Mouse (Mus musculus) embryo, embryonic 11.5 days (tissue): Measurements from ENCODE around the gene Scn8a.
A peak's percentile ranks its signal among the peaks of the same experiment; 100 is the strongest.

ENCODE experiments used
- DNase-seq: peaks from one replicate; pipeline ENCODE4 v3.0.0-alpha.2; 2012; ENCODE audit warnings: low read depth, low spot score

Gene Scn8a

GRCm38 (mm10) chr15:101039651-101040050, 170.0 kb downstream of the Scn8a start:
- DNase-seq = no peak

- DNase-seq = no peak
Measured at GRCm38 (mm10) chr15:101041966-101042365, 172.3 kb downstream of the Scn8a start.

GRCm38 (mm10) chr15:101042613-101043012, 173.0 kb downstream of the Scn8a start:
- DNase-seq = no peak

GRCm38 (mm10) chr15:101044531-101044930, 174.9 kb downstream of the Scn8a start:
- no peak for DNase-seq

GRCm38 (mm10) chr15:101046039-101046526, 176.4 kb downstream of the Scn8a start:
- DNase-seq = no peak

- no peak for DNase-seq
Measured at GRCm38 (mm10) chr15:101046527-101047193, 177.0 kb downstream of the Scn8a start.

GRCm38 (mm10) chr15:101047194-101047555, 177.5 kb downstream of the Scn8a start, which contains the start of gene Gm47841:
TSS of gene Gm47841 (minus strand) at chr15:101047397.
- no peak for DNase-seq

GRCm38 (mm10) chr15:101048338-101048896, 178.8 kb downstream of the Scn8a start:
- no peak for DNase-seq

GRCm38 (mm10) chr15:101051869-101052268, 182.2 kb downstream of the Scn8a start:
- DNase-seq = no peak

- DNase-seq = no peak
Measured at GRCm38 (mm10) chr15:101052560-101053501, 183.2 kb downstream of the Scn8a start.

DNA sequence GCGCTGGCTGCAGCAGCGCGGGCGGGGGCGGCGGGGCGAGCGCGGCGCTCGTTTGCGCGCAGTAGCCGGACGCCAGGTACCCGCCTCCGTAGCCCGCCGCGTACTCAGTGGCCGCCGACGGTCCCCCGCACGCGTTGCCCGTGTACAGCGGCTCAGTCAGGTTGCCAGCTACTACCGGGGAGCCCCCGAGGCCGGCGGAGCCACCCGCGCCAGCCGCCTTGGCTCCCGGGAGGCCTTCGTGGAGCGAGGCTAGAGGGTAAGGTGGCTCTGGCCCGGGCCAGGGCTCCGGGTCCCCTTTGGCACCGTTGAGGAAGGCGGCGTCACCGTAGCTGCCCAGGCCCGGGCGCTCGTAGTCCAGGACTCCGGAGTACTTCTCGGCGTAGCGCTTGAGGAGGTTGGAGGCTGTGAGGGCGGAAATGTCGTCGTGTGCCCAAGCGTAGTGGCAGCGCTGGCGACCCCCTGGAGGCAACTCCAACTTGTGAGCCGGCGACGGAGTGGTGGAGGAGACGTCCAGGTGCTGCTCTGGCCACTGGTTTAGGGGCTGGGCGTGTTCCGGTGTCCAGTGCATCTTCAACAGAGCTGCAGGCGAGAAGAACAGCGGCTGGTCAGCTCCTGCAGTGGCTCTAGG, 184.3 kb downstream of the Scn8a start:
- DNase-seq = no peak

DNA sequence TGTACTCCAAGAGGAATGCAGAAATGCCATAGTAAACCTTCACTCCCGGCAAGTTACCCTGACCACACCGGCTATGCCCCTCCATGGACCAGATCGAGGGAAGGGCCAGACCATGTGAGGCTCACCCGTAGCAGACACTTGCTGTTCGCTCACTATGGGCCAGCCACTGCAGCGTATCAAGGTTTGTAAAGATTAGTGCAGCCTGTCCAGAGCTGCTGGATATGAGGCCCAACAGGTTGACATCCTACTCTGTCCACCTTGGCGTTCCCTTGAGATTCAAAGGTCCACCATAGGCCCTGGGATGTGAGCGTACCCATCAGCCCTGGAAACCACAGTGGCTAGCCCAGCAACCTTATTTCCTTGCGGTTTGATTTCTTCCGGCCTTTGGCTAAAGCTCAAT, 184.9 kb downstream of the Scn8a start:
- no peak for DNase-seq

DNA sequence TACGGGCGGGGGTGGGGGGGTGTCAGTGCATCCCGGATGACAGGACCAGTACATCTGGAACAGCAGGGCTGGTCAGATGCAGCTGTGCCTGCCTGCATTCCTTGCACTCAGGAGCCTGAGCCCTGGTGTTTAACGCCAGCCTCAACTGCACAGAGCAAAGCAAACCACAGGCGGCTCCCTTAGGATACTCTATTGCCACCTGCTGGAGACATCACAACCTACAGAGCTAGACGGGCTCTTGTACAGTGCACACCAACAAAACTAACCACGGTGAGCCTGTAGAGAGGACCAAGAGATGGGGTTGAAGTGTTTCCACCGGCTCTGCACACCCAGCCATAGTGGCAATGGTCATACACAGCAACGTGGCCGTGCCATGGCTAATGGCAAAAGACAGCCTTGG, 186.6 kb downstream of the Scn8a start:
- peak; percentile 58 for DNase-seq

DNA sequence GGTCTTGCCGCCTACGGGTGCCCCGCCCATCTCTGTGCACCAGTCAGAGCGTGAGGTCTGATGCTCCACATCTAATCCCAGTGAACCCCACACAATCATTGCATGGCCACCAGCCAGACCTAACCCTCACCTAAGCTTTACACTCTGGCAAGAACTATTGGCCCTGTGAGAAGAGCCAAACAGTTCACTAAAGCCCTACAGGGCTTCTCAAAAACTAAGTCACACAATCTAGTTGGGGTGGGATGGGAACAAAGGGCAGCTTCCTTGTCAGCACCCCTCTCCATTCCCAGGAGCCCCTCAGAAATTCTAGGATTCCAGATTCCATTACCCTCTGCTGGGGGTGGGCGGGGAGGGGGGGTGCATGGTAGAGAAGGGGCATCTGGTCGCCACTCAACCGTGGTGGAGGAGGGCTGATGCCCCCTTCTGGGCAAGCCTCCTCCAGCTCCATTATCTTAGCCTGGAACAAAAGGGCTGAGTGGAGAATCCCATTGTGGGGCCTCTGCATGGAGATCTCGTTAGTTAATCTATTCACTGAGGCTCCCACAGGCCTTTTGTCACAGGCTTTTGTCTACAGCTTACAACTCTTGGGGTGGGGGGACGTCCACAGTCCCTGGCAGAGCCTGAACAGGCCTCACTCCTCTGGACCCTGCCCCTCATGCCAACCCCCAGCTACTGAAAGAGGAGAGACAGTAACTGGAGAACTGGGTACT, 190.1 kb downstream of the Scn8a start:
- DNase-seq = no peak

- DNase-seq = no peak
Measured at GRCm38 (mm10) chr15:101060280-101060852, 190.7 kb downstream of the Scn8a start.

DNA sequence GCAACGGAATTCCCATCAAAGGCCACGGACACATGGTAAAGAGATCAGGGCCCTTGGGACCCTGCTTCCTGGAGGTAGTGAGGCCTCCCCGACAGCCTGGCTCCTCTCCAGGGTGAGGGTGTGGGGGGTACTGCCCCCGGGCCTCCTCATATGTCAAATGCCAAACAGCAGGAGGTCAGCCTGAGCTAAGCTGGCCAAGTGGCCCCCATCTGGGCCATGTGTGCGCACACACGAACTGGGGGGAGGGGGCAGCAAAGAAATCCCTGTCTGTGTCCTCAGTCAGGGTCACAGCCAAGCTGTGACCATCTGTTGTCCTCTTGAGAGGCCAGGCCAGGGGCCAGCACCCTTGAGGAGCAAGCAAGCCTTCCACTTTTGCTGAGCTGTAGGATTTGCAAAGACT, 195.4 kb downstream of the Scn8a start:
- DNase-seq = no peak

GRCm38 (mm10) chr15:101066364-101066847, 196.7 kb downstream of the Scn8a start:
- no peak for DNase-seq

GRCm38 (mm10) chr15:101066920-101067696, 197.4 kb downstream of the Scn8a start:
- DNase-seq = no peak

DNA sequence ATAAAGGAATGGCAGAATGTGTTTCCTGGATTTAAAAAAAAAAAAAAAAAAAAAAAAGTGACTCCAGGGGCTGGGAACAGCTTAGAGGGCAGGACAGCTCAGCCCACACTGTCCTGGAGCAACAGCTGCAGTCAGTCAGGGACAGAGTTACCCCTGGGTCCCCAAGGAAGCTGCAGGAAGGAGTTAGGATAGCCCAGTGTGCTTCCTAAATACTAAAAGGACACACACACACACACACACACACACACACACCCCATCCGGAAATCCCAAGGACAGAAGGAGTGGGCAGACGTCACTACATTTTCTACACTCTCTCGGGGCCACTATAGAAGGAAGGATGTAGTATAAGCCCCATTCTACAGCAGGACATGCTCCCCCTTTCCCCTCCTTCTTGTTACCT, 198.4 kb downstream of the Scn8a start:
- no peak for DNase-seq

- DNase-seq = no peak
Measured at GRCm38 (mm10) chr15:101068671-101069070, 199.0 kb downstream of the Scn8a start.
